Mouse (Mus musculus): ENCODE measurements around the gene Shmt2.

GRCm38 (mm10) chr10:127542720-127543119, 20.5 kb upstream of the Shmt2 start:
- TF ChIP-seq EP300 (IDR thresholded peaks at IDR 0.05; ENCODE audit: low read depth) (no peak), CTCF (IDR thresholded peaks at IDR 0.05; ENCODE audit: low read depth) (no peak)
